ENCODE assay signal across 10 mouse cellular contexts in genomic region chr14:75871111-75871510, GRCm38 (mm10). TPM values are rescaled to one million over a fixed set of nuclear protein-coding genes. Genes with fewer than 3 reads are reported as not detected.
A peak's percentile ranks its signal among the peaks of the same experiment; 100 is the strongest.
DNase-seq lines count a peak whose midpoint lies in the region; ATAC-seq lines count a peak whose summit lies in the region.
"Had no signal": no experiment of that assay in that cellular context is flagged by ENCODE, and none has a peak within 500 bp of the region (broad histone marks: within the 10 kb centered on the region; RNA-seq: fewer than 3 reads in every experiment).

No protein-coding gene starts in this region.

- 0 out of 2 replicates have a peak overlapping the region, but pooled peaks have one; percentile 10 for H3K9ac ChIP-seq in heart, embryonic 12.5 days
- H3K9ac ChIP-seq in embryonic facial prominence, embryonic 12.5 days = no peak overlapping the region
- no peak overlapping the region for H3K9ac ChIP-seq in forebrain, embryonic 16.5 days (replicated peaks; ENCODE audit: low read depth, low read length)
- H3K9ac ChIP-seq in midbrain, embryonic 12.5 days (replicated peaks) = no peak overlapping the region
- H3K9ac ChIP-seq: lung, embryonic 14.5 days had no signal

- H3K27ac ChIP-seq in heart, embryonic 12.5 days (ENCODE audit: poor library complexity, severe bottlenecking) = no peak overlapping the region
- no peak overlapping the region for H3K27ac ChIP-seq in embryonic facial prominence, embryonic 12.5 days
- H3K27ac ChIP-seq in forebrain, embryonic 16.5 days (ENCODE audit: low read length) = no peak overlapping the region
- peak overlapping the region; percentile 43; the same call in 1 of the 2 replicates for H3K27ac ChIP-seq in midbrain, embryonic 12.5 days (replicated peaks)

- WGBS in heart, embryonic 12.5 days = 10% methylated on average over 4 of the region's 5 CpGs
- 11% methylated on average over 4 of the region's 5 CpGs for WGBS in embryonic facial prominence, embryonic 12.5 days
- WGBS in forebrain, embryonic 16.5 days = 3% methylated on average over 4 of the region's 5 CpGs
- 7% methylated on average over 4 of the region's 5 CpGs for WGBS in midbrain, embryonic 12.5 days

- no peaks in the 10 kb centered on the region for H3K9me3 ChIP-seq in heart, embryonic 12.5 days (replicated peaks)
- no peaks in the 10 kb centered on the region for H3K9me3 ChIP-seq in embryonic facial prominence, embryonic 12.5 days
- H3K9me3 ChIP-seq in forebrain, embryonic 16.5 days (ENCODE audit: control insufficient read depth, low read length) = no peaks in the 10 kb centered on the region
- no peaks in the 10 kb centered on the region for H3K9me3 ChIP-seq in midbrain, embryonic 12.5 days

- H3K4me3 ChIP-seq in heart, embryonic 12.5 days = peak overlapping the region; percentile 43
- peak overlapping the region; percentile 16 for H3K4me3 ChIP-seq in embryonic facial prominence, embryonic 12.5 days
- no peak overlapping the region for H3K4me3 ChIP-seq in forebrain, embryonic 16.5 days (replicated peaks; ENCODE audit: low read length)
- H3K4me3 ChIP-seq in midbrain, embryonic 12.5 days = peak overlapping the region; percentile 19; the same call in 1 of the 2 replicates

- no peak for DNase-seq in heart, adult 8-10 months (ENCODE audit: low spot score)
- no peak for DNase-seq in adrenal gland, postnatal 25 days
- no peak for DNase-seq in adrenal gland, postnatal 10 days
- no peak for DNase-seq in lung, postnatal 14 days

- no peaks in the 10 kb centered on the region for H3K27me3 ChIP-seq in heart, embryonic 12.5 days (replicated peaks)
- no peaks in the 10 kb centered on the region for H3K27me3 ChIP-seq in embryonic facial prominence, embryonic 12.5 days
- no peaks in the 10 kb centered on the region for H3K27me3 ChIP-seq in forebrain, embryonic 16.5 days (replicated peaks; ENCODE audit: control insufficient read depth, insufficient read depth, low read length)
- H3K27me3 ChIP-seq in midbrain, embryonic 12.5 days = peaks cover 9% of the 10 kb centered on the region
- H3K27me3 ChIP-seq: CH12.LX had no signal

- H3K36me3 ChIP-seq in heart, embryonic 12.5 days = no peaks in the 10 kb centered on the region
- no peaks in the 10 kb centered on the region for H3K36me3 ChIP-seq in embryonic facial prominence, embryonic 12.5 days
- no peaks in the 10 kb centered on the region for H3K36me3 ChIP-seq in forebrain, embryonic 16.5 days (ENCODE audit: control insufficient read depth, insufficient read depth)
- H3K36me3 ChIP-seq in midbrain, embryonic 12.5 days = no peaks in the 10 kb centered on the region

- peak overlapping the region; percentile 58 for H3K4me2 ChIP-seq in heart, embryonic 12.5 days
- peak overlapping the region; percentile 36 for H3K4me2 ChIP-seq in embryonic facial prominence, embryonic 12.5 days (replicated peaks)
- H3K4me2 ChIP-seq in forebrain, embryonic 16.5 days (ENCODE audit: low read length) = no peak overlapping the region
- H3K4me2 ChIP-seq in midbrain, embryonic 12.5 days (replicated peaks) = peak overlapping the region; percentile 33

- ATAC-seq in heart, embryonic 12.5 days (ENCODE audit: insufficient number of reproducible peaks, low FRiP score) = 0 out of 2 replicates have a peak, but pooled peaks have one; percentile 45
- peak; percentile 62; the same call in 1 of the 2 replicates for ATAC-seq in embryonic facial prominence, embryonic 12.5 days (ENCODE audit: insufficient number of reproducible peaks, insufficient read depth, low FRiP score, low TSS enrichment)
- peak; percentile 44; the same call in 1 of the 2 replicates for ATAC-seq in forebrain, embryonic 16.5 days
- peak; percentile 80 for ATAC-seq in midbrain, embryonic 12.5 days (ENCODE audit: low FRiP score, low read depth)

- peaks cover 11% of the 10 kb centered on the region; the same call in 1 of the 2 replicates for H3K4me1 ChIP-seq in heart, embryonic 12.5 days (replicated peaks)
- H3K4me1 ChIP-seq in embryonic facial prominence, embryonic 12.5 days = peaks cover 2% of the 10 kb centered on the region; the same call in 1 of the 2 replicates
- H3K4me1 ChIP-seq in forebrain, embryonic 16.5 days (replicated peaks; ENCODE audit: control insufficient read depth, insufficient read depth, low read length) = peaks cover under 1% of the 10 kb centered on the region; the same call in 1 of the 2 replicates
- H3K4me1 ChIP-seq in midbrain, embryonic 12.5 days = no peaks in the 10 kb centered on the region

RNA-seq across cellular contexts. Expression of gene Tpt1, which starts 26.2 kb away (rescaled TPM):
- polyA plus RNA-seq in heart, embryonic 12.5 days (2016; fragmentation: Nextera tagmentation; extraction: Ambion mirVana) = 921 and 928 TPM in 2 replicates
- 1,000 to 10,000 TPM; 2,668 to 3,319 (median 3,029) TPM for total RNA-seq in heart, adult 8-10 months (2022)
- 956 and 977 TPM in 2 replicates for polyA plus RNA-seq in embryonic facial prominence, embryonic 12.5 days (2016; fragmentation: Nextera tagmentation; extraction: Ambion mirVana)
- polyA plus RNA-seq in forebrain, embryonic 16.5 days (2015; fragmentation: Nextera tagmentation; extraction: Ambion mirVana) = 740 and 764 TPM in 2 replicates
- 921 and 956 TPM in 2 replicates for polyA plus RNA-seq in midbrain, embryonic 12.5 days (2016; fragmentation: Nextera tagmentation; extraction: Ambion mirVana)
- 2,613 and 2,647 TPM in 2 replicates for total RNA-seq in adrenal gland, postnatal 25 days (2021)
- 1,000 to 10,000 TPM; 3,217 to 3,266 TPM for total RNA-seq in adrenal gland, postnatal 10 days (2021)
